Mouse (Mus musculus) urinary bladder, postnatal 0 days (tissue): ENCODE results near the gene Lrrc46. TPM values are rescaled to one million over a fixed set of nuclear protein-coding genes. Genes with fewer than 3 reads are reported as not detected.

ENCODE experiments used
- microRNA-seq: library from miRNA; unstranded; fragments of <30 nt; microRNA quantifications from one replicate; pipeline ENCODE4, GENCODE M21; 2016
- polyA plus RNA-seq: library from polyadenylated mRNA; unstranded; fragments of >200 nt; fragmentation: Nextera tagmentation; extraction: Ambion mirVana; gene quantifications from 2 replicates; pipeline ENCODE4 v1.2.1, GENCODE M21; 2015

Gene Lrrc46
- polyA plus RNA-seq = 0.42 and 0.55 TPM in 2 replicates

DNA sequence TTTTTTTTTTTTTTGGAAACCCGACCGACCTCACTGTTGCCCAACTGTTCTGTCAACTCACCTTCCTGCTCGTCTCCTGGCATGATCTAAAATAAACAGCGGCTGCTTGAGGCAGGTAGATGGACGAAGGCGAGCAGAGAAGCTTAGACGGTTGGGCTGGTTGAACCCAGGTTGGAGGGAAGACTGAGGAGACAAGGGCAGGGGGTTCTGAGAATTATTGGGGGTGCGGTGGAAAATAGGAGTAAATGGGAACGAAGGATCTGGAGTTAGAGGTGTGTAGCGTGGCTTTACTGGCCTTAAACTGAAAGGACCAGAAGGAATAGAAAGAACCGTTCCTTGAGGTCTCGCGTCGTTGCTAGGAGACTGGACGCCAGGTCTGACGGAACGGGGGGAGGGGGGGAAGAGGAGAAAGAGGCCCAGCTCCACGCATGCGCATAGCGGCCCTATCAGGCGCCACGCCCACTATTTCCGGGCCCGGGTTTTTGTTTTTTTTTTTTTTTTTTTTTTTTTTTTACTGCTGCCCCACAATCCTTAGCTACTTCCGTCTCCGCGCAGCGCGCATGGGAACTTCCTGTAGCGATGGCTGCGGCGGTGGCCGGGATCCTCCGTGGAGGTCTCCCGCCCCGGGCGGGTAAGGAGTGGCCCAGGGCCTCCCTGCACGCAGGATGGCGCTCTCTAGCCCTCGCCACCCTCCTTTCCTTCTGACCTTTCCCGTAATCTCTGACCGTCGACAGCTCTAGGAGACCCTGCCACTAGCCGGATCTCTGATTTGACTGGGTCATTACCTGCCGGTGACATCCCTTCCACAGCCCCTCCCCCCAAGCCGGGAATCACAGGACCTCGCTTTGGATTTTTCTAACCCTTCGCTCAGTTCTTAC lies at the start of gene Lrrc46, which contains the start of gene Mrpl10:
TSS of gene Lrrc46 (minus strand) at position 386 of the 878 bp plus-strand sequence.
TSS of gene Mrpl10 (plus strand) at position 539 of the 878 bp plus-strand sequence.

DNA sequence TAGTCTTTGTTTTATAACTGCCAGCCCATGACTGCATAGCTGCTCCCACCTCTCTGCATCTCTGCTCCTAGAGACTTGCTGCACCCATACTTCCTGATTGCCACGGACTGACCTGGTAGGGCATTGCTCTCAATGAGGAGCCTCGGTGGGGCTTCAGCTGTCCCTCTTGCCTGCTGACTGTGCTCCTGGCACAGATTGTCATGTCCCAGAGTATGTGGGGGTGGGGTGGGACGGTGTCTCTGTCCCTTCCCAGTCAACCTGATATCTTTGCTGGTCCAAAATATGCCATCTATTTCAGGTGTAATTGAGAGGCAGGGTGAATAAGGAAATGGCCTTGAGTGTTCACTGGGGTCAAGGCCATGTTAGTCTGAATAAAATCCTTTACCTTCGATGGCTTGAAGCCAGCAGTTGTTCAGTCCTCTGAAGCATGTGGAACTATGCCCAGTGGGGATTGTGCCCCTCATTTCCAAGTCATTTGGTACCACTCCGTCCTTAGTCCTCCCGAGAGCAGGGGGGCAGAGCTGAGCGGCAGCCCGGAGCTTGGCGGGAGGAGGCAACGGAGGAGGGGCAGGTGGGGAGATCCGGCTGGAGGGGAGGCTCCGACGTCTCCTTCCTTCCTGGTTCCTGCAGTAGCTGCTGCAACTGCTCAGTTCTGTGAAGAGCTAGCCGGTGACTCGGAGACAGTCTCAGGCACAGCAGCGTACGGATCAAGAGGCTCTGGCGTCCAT lies 9.2 kb upstream of the Lrrc46 start, which contains the start of gene Osbpl7:
TSS of gene Osbpl7 (plus strand) at position 413 of the 728 bp plus-strand sequence.

DNA sequence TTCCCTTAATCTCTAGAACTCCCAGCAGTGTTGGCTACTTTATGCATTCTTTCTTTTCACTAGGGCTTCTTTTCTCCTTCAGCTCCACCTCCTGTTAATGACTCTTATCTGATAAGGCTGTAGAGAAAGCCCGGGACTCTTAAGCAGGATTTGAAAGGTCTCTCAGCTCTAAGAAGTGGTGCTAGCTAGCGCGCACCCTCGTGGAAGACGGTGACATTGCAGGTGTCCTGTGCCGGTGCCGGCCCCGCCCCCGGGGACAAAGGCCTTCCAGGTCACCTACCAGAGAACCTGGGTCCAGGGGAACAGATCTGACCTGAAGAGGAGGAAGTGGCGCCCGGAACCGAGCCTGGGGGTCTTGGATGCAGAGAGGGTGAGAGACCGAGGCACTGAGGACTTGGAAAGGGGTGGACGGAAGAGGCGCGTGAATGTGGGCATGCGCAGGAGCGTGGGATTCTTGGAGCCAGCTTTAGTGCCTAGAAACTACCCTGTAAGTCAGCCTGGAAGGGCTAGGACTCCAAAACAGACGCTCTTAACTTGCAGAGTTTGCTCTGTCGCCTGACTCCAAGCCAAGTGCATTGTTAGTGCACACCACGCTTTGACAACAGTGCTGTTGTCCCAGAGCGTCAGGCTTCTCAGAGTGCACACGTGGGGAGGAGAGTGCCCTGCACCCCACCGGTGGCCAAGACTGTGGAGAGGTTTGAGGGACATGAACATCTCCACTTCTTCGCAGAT lies 11.4 kb downstream of the Lrrc46 start, which contains the start of gene Scrn2:
TSS of gene Scrn2 (plus strand) at position 253 of the 732 bp plus-strand sequence.

DNA sequence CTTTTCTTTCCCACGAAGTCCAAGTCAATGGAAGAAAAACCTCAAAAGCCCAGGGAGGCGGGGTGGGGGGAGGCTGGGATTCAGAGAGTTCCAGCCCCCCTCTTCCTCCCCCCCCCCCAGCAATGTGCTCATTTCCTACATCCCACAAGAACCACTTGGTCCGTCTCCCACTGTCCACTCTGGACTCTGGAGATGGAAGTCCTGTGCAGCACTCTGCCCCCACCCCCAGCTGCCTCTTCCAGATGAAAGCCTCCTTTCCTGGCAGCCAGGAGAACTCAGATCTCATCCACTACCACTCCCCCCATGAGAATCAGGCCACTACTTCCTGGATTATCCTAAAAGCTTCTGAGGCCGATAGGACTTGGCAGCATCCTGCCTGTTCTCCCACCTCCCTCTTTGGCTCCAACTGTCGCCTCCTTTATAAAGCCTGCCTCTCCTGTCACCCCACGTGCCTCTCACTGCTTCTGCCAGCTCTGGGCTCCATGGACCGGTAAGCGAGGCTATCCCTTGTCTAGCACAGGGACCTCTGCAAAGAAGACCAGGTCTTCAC lies 28.0 kb downstream of the Lrrc46 start, which contains the start of gene Sp6:
TSS of gene Sp6 (plus strand) at position 274 of the 550 bp plus-strand sequence.

Small RNAs within 50 kb of the gene (microRNA-seq; reads per million reads assigned to microRNA genes)
- not detected for gene Mir8103

Other genes with a start within 250 kb of the Lrrc46 start
- 37.7 and 42.1 TPM in 2 replicates for gene Nfe2l1, start 211.4 kb downstream of the Lrrc46 start, polyA plus RNA-seq
- 170 and 202 TPM in 2 replicates for gene Copz2, start 191.5 kb downstream of the Lrrc46 start, polyA plus RNA-seq
- gene Cdk5rap3, start 124.9 kb downstream of the Lrrc46 start, polyA plus RNA-seq = 54.1 and 55.3 TPM in 2 replicates
- 12.4 and 13.8 TPM in 2 replicates for gene Prr15l, start 113.3 kb downstream of the Lrrc46 start, polyA plus RNA-seq
- gene Pnpo, start 97.4 kb downstream of the Lrrc46 start, polyA plus RNA-seq = 21.8 and 25.7 TPM in 2 replicates
- 8.4 and 9.4 TPM in 2 replicates for gene Sp2, start 58.4 kb downstream of the Lrrc46 start, polyA plus RNA-seq
- 11.5 and 15.0 TPM in 2 replicates for gene Sp6, start 28.0 kb downstream of the Lrrc46 start, polyA plus RNA-seq
- gene Scrn2, start 11.5 kb downstream of the Lrrc46 start, polyA plus RNA-seq = 7.0 and 7.7 TPM in 2 replicates
- gene Mrpl10, start 153 bp upstream of the Lrrc46 start, polyA plus RNA-seq = 50.8 and 57.9 TPM in 2 replicates
- gene Osbpl7, start 9.2 kb upstream of the Lrrc46 start, polyA plus RNA-seq = 4.0 and 4.2 TPM in 2 replicates
- not detected in 2 replicates for gene Tbx21, start 73.9 kb upstream of the Lrrc46 start, polyA plus RNA-seq
- 4.1 and 6.0 TPM in 2 replicates for gene Tbkbp1, start 110.1 kb upstream of the Lrrc46 start, polyA plus RNA-seq
- gene Kpnb1, start 146.5 kb upstream of the Lrrc46 start, polyA plus RNA-seq = 26.8 and 33.2 TPM in 2 replicates
- 49.6 and 55.4 TPM in 2 replicates for gene Npepps, start 239.2 kb upstream of the Lrrc46 start, polyA plus RNA-seq